Mouse (Mus musculus): ENCODE data around the gene Slc30a1. TPM values are rescaled to one million over a fixed set of nuclear protein-coding genes. Genes with fewer than 3 reads are reported as not detected.

The Slc30a1 gene
- polyA plus RNA-seq, 1 experiment: 10.1 TPM

DNA sequence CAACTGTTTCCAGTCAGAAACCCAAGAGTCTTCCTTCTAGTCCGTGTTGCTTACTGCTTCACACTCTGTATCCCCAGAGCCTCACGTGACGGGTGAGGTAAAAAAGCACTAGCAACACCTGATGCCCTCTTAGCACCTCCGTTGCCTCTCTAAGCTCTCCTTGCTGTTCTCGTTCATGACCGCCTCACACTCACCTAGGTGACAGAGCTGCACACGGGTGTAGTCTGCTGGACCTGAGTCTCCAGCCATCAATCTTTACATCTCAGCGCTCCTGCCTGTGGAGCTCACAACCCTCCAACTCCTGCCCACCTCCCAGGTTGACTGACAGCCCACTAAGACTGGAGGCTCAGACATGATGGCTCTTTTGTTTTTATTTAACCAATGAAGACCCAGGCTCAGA is 41.2 kb downstream of the Slc30a1 start:
- Histone ChIP-seq H3K27ac (ENCODE audit: insufficient read depth, low read length) (no peak overlapping the region), H3K36me3 (ENCODE audit: control insufficient read depth, insufficient read depth, low read length, poor library complexity, severe bottlenecking) (no peaks in the 10 kb centered on the region), H3K9me3 (replicated peaks; ENCODE audit: control insufficient read depth, insufficient read depth, low read length, poor library complexity, severe bottlenecking) (no peaks in the 10 kb centered on the region), H3K4me1 (ENCODE audit: control insufficient read depth, insufficient read depth, low read length) (peaks cover 5% of the 10 kb centered on the region), H3K27me3 (ENCODE audit: control insufficient read depth, insufficient read depth, low read length, poor library complexity, severe bottlenecking) (no peaks in the 10 kb centered on the region), H3K9ac (ENCODE audit: low read depth, poor library complexity, severe bottlenecking) (no peak overlapping the region), H3K4me3 (ENCODE audit: low read depth, low read length) (no peak overlapping the region)
- TF ChIP-seq CTCF (IDR thresholded peaks at IDR 0.05; ENCODE audit: low read depth, low read length) (no peak), POLR2A (IDR thresholded peaks at IDR 0.05; ENCODE audit: insufficient read depth, low read length) (no peak), EP300 (IDR thresholded peaks at IDR 0.05; ENCODE audit: insufficient read depth, low read depth, low read length) (no peak)

GRCm38 (mm10) chr1:191948600-191948999 is 42.0 kb downstream of the Slc30a1 start:
- TF ChIP-seq POLR2A (IDR thresholded peaks at IDR 0.05; ENCODE audit: insufficient read depth, low read length) (no peak), EP300 (IDR thresholded peaks at IDR 0.05; ENCODE audit: insufficient read depth, low read depth, low read length) (no peak), CTCF (IDR thresholded peaks at IDR 0.05; ENCODE audit: low read depth, low read length) (no peak)
- Histone ChIP-seq H3K4me1 (ENCODE audit: control insufficient read depth, insufficient read depth, low read length) (peaks cover 5% of the 10 kb centered on the region), H3K9me3 (replicated peaks; ENCODE audit: control insufficient read depth, insufficient read depth, low read length, poor library complexity, severe bottlenecking) (no peaks in the 10 kb centered on the region), H3K4me3 (ENCODE audit: low read depth, low read length) (no peak overlapping the region), H3K36me3 (ENCODE audit: control insufficient read depth, insufficient read depth, low read length, poor library complexity, severe bottlenecking) (no peaks in the 10 kb centered on the region), H3K9ac (ENCODE audit: low read depth, poor library complexity, severe bottlenecking) (no peak overlapping the region), H3K27ac (ENCODE audit: insufficient read depth, low read length) (no peak overlapping the region), H3K27me3 (ENCODE audit: control insufficient read depth, insufficient read depth, low read length, poor library complexity, severe bottlenecking) (no peaks in the 10 kb centered on the region)

GRCm38 (mm10) chr1:191950611-191951010 is 44.0 kb downstream of the Slc30a1 start:
- TF ChIP-seq POLR2A (IDR thresholded peaks at IDR 0.05; ENCODE audit: insufficient read depth, low read length): no peak
- TF ChIP-seq EP300 (IDR thresholded peaks at IDR 0.05; ENCODE audit: insufficient read depth, low read depth, low read length): no peak
- no peak for TF ChIP-seq CTCF (IDR thresholded peaks at IDR 0.05; ENCODE audit: low read depth, low read length)
- no peaks in the 10 kb centered on the region for H3K36me3 ChIP-seq (ENCODE audit: control insufficient read depth, insufficient read depth, low read length, poor library complexity, severe bottlenecking)

DNA sequence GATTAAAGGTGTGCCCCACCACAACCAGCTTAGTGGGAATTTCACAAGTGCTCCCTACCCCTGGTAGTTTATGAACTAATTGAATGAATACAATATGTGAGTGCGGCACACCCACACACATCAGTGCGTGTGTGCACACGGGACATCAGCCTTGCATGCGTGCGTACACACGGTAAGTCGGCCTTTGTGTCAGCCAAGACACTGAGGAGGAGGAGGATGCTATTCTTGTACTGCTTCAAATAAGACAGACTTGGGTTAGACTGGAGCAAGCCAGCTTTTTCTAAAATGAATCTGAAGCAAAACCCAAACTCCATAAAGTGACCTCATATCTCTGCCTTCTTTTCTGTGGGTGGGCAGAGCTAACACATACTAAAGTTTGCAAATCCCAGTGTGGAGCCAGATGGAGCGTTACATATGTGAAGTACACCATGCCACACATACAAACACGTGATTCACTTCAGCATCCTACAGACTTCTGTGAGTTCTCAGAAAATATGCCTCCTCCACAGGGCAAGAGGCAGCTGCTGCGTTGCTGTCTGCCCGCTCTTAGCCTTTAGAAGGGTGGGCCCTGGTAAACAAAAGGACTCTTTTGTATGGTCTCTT is 46.3 kb downstream of the Slc30a1 start:
- H3K36me3 ChIP-seq (ENCODE audit: control insufficient read depth, insufficient read depth, low read length, poor library complexity, severe bottlenecking): no peaks in the 10 kb centered on the region
- H3K9ac ChIP-seq (ENCODE audit: low read depth, poor library complexity, severe bottlenecking): no peak overlapping the region
- H3K4me3 ChIP-seq (ENCODE audit: low read depth, low read length): no peak overlapping the region
- H3K4me1 ChIP-seq (ENCODE audit: control insufficient read depth, insufficient read depth, low read length): no peaks in the 10 kb centered on the region
- TF ChIP-seq CTCF (IDR thresholded peaks at IDR 0.05; ENCODE audit: low read depth, low read length) (no peak), POLR2A (IDR thresholded peaks at IDR 0.05; ENCODE audit: insufficient read depth, low read length) (no peak), EP300 (IDR thresholded peaks at IDR 0.05; ENCODE audit: insufficient read depth, low read depth, low read length) (no peak)
- no peaks in the 10 kb centered on the region for H3K9me3 ChIP-seq (replicated peaks; ENCODE audit: control insufficient read depth, insufficient read depth, low read length, poor library complexity, severe bottlenecking)
- H3K27ac ChIP-seq (ENCODE audit: insufficient read depth, low read length): no peak overlapping the region
- H3K27me3 ChIP-seq (ENCODE audit: control insufficient read depth, insufficient read depth, low read length, poor library complexity, severe bottlenecking): no peaks in the 10 kb centered on the region

More at GRCm38 (mm10) chr1:191950611-191951010, 44.0 kb downstream of the Slc30a1 start:
- Histone ChIP-seq H3K4me3 (ENCODE audit: low read depth, low read length) (no peak overlapping the region), H3K4me1 (ENCODE audit: control insufficient read depth, insufficient read depth, low read length) (peaks cover 3% of the 10 kb centered on the region), H3K27ac (ENCODE audit: insufficient read depth, low read length) (no peak overlapping the region), H3K9ac (ENCODE audit: low read depth, poor library complexity, severe bottlenecking) (no peak overlapping the region), H3K9me3 (replicated peaks; ENCODE audit: control insufficient read depth, insufficient read depth, low read length, poor library complexity, severe bottlenecking) (no peaks in the 10 kb centered on the region), H3K27me3 (ENCODE audit: control insufficient read depth, insufficient read depth, low read length, poor library complexity, severe bottlenecking) (no peaks in the 10 kb centered on the region)

- no peaks in the 10 kb centered on the region for H3K4me1 ChIP-seq (ENCODE audit: control insufficient read depth, insufficient read depth, low read length)
- no peak overlapping the region for H3K27ac ChIP-seq (ENCODE audit: insufficient read depth, low read length)
- H3K9ac ChIP-seq (ENCODE audit: low read depth, poor library complexity, severe bottlenecking): no peak overlapping the region
- H3K27me3 ChIP-seq (ENCODE audit: control insufficient read depth, insufficient read depth, low read length, poor library complexity, severe bottlenecking): no peaks in the 10 kb centered on the region
- H3K9me3 ChIP-seq (replicated peaks; ENCODE audit: control insufficient read depth, insufficient read depth, low read length, poor library complexity, severe bottlenecking): no peaks in the 10 kb centered on the region
- TF ChIP-seq POLR2A (IDR thresholded peaks at IDR 0.05; ENCODE audit: insufficient read depth, low read length): no peak
- no peak for TF ChIP-seq CTCF (IDR thresholded peaks at IDR 0.05; ENCODE audit: low read depth, low read length)
- no peak for TF ChIP-seq EP300 (IDR thresholded peaks at IDR 0.05; ENCODE audit: insufficient read depth, low read depth, low read length)
- no peaks in the 10 kb centered on the region for H3K36me3 ChIP-seq (ENCODE audit: control insufficient read depth, insufficient read depth, low read length, poor library complexity, severe bottlenecking)
- H3K4me3 ChIP-seq (ENCODE audit: low read depth, low read length): no peak overlapping the region
Measured at GRCm38 (mm10) chr1:191955101-191955500, 48.5 kb downstream of the Slc30a1 start.

DNA sequence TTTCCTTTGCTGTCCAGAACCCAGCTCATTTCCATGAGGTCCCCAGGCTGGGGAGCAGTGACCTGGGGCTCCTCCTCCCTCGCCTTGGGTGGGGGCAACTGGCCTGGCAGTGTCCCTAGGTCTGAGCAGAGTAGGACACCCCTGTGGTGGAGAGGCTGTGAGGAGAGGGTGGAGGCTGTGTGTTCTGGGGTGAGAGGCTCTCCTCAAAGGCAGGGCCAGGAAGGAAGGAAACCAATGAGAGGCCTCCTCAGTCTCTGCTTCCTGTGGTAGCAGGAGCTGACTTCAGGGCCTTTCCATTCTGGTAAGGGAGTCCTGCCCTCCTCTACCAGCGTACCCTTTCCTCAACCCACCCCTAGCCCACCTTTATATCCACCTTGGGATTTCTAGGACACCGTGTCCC is 49.7 kb downstream of the Slc30a1 start:
- H3K9me3 ChIP-seq (replicated peaks; ENCODE audit: control insufficient read depth, insufficient read depth, low read length, poor library complexity, severe bottlenecking): no peaks in the 10 kb centered on the region
- H3K27me3 ChIP-seq (ENCODE audit: control insufficient read depth, insufficient read depth, low read length, poor library complexity, severe bottlenecking): no peaks in the 10 kb centered on the region
- TF ChIP-seq CTCF (IDR thresholded peaks at IDR 0.05; ENCODE audit: low read depth, low read length): no peak
- TF ChIP-seq POLR2A (IDR thresholded peaks at IDR 0.05; ENCODE audit: insufficient read depth, low read length): no peak
- no peak for TF ChIP-seq EP300 (IDR thresholded peaks at IDR 0.05; ENCODE audit: insufficient read depth, low read depth, low read length)
- no peak overlapping the region for H3K4me3 ChIP-seq (ENCODE audit: low read depth, low read length)
- no peaks in the 10 kb centered on the region for H3K4me1 ChIP-seq (ENCODE audit: control insufficient read depth, insufficient read depth, low read length)
- H3K27ac ChIP-seq (ENCODE audit: insufficient read depth, low read length): no peak overlapping the region
- no peaks in the 10 kb centered on the region for H3K36me3 ChIP-seq (ENCODE audit: control insufficient read depth, insufficient read depth, low read length, poor library complexity, severe bottlenecking)
- H3K9ac ChIP-seq (ENCODE audit: low read depth, poor library complexity, severe bottlenecking): no peak overlapping the region

All from ES-Bruce4 (cell line).